Mouse (Mus musculus): ENCODE data around the gene Kif21a.

The Kif21a gene

GRCm38 (mm10) chr15:90935579-90935978 is 114.2 kb downstream of the Kif21a start:
- DNase-seq = peak; percentile 10

DNA sequence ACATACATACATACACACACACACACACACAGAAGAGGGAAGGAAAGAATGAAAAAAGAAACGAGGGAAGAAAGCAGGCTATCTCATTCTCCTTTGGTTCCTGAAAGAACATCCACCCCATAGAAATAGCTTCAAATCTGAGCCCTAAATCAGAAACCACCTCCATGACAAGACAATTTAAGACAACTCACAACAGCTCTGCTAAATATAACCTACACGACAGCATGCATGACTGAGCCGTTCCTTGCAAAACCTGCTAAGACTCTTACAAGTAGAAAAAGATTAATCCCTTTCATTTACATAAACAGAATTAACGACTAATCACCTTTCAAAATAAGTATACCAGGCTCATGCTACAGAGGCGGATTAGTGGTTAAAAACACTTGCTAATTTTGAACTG is 118.3 kb downstream of the Kif21a start:
- DNase-seq = no peak

DNA sequence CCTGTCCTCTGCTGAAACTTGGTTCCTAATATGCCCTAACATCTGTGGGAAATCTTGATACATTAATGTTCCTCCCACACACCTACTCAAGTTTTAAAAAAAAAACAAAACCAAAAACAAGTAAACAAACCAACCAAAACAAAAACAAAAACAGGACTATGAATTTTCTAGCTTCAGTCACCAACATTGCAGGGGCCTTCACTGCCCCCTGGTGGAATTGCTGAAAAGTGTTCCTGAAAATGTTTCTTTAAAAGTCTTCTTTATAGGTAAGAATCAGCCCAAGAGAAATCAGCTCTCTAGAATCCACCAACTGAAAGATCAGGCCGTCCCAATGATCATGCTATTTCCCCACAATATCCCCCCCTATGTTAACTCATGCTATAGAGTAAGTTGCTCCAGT is 120.7 kb downstream of the Kif21a start:
- DNase-seq = peak; percentile 23

- no peak for DNase-seq
Observed at GRCm38 (mm10) chr15:90896480-90896879, 153.3 kb downstream of the Kif21a start.

DNA sequence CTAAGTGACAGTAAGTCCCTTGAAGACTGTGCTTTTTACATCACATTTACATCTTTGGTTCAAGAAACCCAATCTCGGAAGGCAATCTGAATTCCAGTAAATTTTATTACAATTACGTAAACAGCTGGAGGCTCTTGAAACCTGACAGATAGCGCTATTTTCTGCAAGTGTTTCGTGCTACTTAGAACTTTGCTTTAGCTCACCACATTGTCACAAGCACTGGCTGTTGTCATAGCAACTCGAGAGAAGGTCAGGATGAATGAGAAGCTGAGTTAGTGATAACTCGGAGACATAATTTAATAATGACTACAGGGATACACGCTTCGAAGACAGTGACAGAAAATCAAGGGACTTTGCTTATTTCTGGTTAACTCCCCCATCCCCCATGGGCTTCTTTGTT is 162.3 kb downstream of the Kif21a start:
- no peak for DNase-seq
